Mouse (Mus musculus): ENCODE measurements around the gene Ptpn14.
"Not testable (repeated sequence)": the region's sequence is repeated elsewhere in the genome, so short reads cannot be mapped to it uniquely, and the experiment has no call there.

The Ptpn14 gene

DNA sequence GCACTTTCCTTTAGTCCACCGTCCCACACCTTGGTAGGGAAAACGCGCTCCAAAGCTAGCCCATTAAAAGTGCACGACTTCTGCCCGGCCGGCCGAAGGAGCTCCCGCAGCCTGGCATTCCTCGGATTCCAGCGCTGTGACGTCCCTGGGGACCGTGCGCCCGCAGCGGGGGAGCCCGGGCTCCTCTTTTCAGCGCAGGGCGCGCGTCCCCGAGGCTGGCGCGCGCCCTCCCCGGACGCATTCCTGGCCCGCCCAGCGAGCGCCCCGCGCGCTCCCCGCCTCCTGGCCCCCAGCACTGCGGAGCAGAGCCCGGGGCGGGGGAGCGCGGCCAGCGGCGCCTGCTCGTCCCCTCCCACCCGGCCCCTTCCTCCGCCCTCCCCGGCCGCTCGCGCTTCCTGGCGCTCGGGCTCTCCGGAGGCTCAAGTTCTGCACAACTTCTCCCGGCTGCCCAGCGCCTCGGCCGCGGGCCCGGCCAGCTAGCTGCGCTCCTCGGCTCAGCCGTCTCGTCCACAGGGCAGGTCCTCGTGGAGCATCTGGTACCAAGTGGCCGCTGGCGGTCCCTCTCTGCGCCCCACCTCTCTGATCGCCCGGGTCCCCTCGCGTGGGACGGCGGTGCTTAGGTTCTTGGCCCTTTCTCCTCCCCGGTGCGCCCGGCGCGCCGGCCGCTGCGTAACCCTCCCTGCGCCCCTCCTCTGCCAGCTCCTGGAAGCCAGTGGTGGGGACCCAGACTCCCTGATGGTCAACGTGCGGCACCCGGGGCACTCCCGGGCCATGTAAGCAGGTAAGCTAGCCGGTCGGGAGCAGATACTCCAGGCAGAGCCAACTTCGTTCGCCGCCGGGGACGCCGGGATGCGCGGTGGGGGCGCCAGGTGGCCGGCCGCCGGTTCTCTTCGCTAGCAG, at the start of gene Ptpn14:
Gene Ptpn14, plus strand, starts transcription at position 385 of the 900 bp plus-strand sequence.
- DNase-seq, result peak; percentile 84

DNA sequence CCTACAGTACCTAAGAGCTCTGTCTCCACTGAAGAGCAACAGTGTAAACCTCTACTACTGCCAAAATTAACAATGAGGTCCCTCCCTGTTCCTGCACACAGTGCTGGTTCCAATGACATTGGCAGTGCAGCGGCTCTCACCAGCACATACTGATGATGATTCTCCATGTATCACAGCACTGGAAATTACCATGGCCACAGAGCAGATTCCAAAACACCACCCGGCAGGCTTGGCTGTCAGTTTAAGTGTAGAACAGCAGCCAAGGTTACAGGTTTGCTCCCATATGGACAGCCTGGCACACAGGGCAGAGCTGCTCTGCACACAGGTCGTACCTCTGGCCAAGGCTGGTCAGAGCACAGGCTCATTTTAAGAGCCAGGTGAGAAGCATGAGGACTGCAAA, 48.5 kb upstream of the Ptpn14 start:
- DNase-seq, result no peak

DNA sequence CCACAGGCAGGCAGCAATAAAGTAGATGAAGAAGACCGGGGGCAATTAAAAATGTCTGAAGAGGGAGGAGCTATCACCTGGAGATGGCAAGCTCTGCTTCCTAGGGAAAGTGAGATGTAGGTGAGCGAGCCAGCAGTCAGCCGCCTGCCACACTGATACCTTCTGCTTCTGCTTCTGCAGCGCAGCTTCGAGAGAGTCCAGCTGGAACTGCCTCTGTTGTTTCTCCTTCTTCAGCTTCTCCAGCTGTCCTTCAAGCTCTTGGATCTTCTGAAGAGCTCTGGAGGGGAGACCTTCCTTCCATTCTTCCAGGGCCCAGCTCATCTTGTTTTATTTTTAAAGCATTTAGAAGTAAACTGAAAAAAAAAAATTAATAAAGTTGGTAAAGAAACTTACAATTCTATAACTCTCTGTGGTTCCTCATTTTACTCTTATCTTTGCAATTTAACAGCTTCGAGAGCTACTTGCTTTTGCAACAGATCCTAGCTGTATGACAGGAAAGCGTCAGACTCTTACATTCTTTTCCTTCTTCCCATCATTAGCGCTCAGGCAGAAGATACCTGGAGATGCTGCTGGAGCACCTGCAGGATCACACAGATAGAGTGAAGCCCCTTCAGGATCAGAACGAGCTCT, 43.2 kb upstream of the Ptpn14 start:
- no peak for DNase-seq

DNA sequence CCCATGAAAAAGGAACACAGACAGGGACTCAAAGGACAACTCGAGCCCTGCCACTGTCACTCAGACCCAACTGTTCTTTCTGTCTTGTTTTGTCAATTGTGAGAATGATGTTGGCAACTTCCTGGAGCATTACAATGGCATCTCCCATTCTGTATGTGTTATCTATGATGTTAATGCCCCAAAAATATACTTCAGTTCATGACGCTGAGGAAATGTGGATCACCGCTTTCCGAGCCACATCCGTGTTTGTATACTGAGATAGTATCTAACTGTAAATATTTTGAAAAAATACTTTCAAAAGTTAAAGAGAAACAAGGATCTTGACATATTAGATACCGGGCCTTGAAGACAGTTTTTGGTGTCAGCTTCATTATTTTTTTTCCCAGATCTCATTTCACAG, 42.0 kb upstream of the Ptpn14 start:
- no peak for DNase-seq

DNA sequence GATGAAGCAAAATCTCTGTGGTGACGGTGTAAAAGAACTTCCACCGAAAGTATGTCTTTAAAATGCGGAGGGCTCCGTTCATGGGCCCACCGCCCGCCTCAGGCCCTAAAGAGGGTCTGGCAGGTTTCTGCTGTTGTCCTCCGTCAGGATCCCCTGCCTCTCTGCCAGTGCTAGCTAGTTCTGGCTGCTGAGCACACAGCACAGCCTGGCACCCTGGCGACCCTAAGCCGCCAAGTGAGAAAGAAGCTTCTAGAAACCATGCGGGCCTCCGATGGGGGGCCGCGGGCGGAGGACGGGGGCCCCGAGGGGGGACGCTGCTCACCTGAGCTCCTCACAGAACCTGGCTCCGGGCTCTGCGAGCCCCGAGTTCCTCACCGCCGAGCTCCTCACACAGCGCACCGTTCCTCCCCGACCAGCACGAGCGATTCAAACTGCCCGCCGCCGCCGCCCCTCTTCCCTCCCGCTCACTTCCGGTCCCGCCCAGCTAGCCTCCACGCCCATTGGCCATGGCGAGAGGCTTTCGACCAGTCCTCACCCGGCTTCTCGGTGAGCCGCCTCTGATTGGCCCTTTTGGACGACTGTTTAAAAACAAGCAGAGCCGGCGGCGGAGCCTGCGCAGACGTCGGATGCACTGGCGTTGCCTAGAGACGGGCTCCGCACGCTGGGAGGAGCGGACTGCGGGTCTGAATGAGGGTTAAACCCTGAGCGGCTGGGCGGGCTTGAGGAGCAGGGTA, 40.2 kb upstream of the Ptpn14 start, which contains the start of gene Cenpf:
Gene Cenpf, minus strand, starts transcription at position 433 of the 734 bp plus-strand sequence.
- peak; percentile 98 for DNase-seq

DNA sequence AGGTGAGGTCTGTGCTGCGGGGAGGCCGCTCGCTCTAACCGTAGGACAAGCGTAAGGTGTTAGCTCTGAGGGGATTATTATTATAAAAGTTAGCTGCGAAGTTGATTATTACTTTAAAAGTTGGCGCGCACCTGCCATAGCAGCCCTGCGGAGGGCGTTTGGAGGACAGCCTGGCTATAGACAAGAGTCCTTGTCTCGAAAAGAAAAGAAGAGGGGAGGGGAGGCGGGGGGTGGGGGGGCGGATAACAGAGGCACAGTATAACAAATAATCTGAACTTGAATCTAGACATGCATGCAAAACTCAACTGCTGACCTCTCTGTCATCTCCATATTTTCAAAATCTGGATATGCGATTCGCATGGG, 39.7 kb upstream of the Ptpn14 start:
- DNase-seq, result no peak

DNA sequence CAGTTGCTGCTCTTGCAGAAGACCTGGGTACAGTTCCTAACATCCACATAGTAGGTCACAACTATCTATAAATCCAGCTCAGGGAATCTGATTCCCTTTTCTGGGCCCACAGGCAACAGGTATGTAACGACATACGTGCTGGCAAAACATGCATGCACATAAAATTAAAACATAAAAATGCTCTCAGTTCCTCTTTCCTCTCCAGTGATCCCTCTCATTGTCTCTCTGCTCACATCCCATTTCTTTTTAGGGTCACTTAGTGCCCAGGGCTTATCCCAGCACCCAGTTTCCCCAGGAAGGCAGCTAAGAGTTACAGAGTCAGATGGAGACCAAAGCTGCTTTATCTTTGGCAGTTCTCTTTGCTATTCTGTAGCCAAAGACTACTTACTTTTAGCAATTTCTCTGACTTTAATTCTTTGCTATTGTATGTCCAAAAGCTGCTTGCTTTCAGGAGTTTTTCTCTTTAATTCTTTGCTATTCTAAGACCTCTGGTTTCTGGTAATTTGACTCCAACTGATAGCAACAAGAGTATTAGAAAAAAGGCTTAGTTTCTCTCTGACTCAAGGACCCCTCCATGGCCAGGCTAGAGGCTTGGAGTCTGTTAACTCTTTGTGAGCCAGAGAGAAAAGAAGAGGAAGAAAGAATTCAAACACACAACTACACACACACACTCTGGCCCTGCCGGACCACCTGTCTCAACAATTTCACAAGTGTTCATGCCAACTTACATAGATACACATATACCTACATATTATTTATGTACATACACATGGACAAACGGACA, 38.8 kb upstream of the Ptpn14 start:
- no peak for DNase-seq

DNA sequence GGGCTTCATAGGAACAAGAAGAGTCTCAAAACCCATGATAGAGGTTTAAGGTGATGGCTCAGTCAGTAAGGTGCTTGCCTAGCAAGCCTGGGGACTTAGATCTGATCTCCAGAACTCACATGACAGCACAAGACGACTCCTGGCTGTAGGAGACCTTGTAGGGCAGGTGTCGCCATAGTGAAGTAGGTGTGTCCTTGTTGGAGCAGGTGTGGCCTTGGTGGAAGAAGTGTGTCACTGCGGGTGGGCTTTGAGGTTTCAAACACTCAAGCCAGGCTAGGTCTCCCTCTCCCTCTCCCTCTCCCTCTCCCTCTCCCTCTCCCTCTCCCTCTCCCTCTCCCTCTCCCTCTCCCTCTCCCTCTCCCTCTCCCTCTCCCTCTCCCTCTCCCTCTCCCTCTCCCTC, 35.6 kb upstream of the Ptpn14 start:
- DNase-seq, result not testable (repeated sequence)

DNA sequence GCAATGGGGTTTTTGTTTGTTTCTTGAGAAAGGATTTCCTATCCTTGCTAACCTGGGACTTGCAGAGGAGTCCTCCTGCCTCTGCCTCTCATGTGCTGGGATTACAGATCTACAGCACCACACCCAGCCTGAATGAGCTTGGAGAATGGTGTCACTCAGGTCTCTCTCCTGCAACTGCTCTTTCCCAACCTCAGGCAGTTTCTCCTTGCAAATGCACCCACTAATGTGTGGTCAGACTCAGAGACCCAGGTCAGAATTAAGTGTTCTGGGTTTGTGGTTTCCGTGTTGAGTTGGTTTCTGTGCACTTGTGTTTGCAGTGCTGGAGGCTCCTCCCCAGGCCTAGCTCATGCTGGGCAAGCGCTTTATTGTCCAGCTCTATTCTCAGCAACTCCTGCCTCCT, 33.7 kb upstream of the Ptpn14 start:
- DNase-seq, result no peak

DNA sequence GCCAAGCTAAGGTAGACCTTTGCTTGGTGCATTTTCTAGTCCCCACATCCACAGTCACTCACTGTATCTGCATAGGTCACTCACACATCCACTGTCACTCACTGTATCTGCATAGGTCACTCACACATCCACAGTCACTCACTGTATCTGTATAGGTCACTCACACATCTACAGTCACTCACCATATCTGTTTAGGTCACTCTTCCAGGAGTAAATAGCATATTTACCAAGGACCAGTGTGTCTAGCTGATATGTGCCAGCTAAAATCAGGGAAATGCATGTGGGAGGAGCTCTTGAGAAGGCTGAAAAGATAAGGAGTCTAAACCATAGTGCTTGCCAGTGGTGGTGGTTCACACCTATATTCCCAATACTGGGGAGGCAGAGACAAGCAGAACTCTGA, 32.7 kb upstream of the Ptpn14 start:
- DNase-seq, result no peak

DNA sequence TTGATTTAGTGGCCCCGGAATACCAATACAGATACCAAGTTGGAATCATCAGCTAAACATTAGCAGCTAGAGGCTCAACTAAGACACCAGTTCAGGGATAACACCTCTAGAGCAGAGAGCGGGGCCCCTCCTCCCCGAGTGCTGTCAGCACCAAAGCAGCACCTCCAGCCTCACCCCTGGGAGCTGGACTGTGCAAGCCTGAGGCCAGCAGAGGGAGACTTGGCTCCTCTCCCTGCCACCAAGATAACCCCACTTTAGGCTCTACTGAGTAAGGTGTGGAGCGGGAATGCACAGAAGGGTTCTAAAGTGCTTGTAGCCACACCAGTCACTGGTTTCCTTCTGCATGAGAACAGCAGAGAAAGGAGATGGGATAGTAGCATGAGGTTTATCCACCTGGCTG, 29.7 kb upstream of the Ptpn14 start:
- DNase-seq, result no peak

DNA sequence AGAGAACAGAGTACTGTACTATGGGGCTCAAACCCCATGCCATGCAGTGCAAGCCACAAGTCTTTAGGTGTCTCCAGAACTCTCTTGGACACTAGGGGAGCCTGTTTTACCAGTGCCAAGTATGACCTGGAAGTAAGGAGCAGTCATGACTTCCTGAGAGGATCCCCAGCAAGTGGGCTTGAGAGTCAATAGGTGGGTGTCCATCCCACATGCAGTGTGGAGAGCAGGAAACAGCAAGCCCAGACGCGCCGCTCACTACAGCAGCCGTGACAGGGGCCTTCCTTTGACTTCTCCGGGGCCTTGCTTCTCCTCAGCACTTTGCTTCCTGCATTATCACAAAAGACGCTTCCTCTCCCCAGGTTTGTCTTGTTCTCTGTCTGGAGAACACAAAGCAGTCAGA, 27.9 kb upstream of the Ptpn14 start:
- no peak for DNase-seq

DNA sequence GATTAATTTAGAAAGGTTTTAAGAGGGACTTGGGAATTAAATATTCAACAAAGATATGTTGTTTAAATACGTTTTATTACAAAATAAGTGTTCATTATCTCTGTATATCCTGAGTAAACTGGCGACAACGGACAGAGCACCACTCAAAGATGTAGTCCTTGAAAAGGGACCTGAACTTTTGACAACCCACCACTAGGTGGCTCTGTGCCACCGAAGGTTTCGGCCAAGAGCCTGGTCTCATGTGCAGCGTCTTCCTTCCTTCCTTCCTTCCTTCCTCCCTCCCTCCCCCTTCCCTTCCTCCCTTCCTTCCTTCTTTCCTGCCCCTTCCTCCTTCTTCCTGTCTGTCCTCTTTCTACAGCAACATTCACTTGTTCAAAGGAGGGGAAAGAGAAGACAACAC, 27.1 kb upstream of the Ptpn14 start:
- peak; percentile 33 for DNase-seq

DNA sequence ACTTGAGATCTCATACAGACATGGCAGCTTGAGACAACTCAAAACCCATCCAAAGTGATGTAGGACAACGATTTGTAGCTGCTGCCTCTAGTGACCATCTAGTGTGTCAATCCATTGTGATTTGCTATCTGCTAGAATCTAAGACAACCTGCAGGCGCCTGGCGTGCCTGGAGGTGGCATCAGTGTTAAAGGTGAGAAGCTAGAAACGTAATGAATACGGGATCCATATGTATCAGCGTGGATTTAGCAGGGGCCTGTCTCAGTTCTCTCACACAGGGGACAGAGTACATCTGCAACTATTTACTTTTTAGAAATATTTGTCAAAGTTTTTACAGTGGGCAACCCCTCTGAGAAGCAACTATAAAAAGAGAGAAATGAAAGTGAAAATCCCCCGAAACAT, 24.9 kb upstream of the Ptpn14 start:
- no peak for DNase-seq

DNA sequence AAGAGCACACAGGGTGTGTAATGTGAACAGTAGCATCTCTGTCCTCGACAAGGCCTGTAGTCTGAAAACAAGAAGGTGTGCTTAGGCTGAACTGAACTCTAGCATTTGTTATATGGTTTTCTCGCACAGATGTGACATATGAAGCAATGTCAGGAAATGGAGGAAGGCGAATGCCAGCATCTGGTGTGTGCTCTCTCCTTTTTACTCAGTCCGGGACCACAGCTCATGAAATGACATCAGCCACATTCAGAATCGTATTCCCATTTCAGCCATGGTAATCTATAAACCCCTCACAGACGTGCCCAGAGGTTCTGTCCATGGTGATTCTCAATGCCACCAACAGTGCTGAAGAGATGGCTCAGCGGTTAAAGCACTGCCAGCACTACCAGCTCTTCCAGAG, 24.5 kb upstream of the Ptpn14 start:
- no peak for DNase-seq

DNA sequence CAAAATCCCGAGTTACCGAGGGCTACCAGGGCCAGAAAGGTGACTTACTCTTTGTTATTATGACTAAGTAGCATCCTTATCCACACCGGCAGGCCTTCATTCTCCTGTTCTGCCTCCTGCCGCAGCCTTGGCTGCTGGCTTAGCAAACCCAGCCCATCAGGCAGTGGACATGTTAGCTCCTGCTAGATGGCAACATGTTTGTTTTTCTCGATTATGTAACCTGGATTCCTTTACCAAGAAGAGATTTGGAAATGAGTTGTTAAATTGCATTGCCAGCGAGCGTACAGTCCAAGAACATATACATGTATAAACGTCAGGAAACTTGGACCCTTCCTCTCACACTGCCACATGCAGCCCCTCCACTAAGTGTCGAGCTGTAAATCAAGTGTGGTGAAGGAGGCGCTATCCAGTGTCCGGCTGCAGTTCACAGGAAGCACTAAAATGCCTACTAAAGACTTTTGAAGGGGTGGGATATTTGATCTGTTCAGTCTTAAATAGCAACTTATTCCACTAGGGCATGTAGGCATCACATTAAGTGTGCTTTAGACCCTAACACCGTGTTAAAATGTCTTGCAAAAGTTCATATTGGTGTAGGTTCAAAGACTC, 21.9 kb upstream of the Ptpn14 start:
- DNase-seq, result no peak

DNA sequence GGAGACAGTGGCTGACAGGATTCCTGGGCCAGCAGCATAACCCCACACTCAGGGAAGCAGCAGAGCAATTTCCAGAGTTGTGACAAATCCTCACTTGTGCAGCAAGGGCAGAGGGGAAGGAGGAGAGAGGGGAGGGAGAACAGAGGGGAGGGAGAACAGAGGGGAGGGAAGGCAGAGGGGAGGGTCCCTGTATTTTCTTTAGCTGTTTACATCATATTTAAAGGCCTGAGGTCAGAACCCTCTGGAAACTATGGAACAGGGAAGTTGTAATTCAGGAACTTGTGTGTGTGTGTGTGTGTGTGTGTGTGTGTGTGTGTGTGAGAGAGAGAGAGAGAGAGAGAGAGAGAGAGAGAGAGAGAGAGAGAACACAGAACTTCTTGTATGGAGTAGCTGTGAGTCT, 21.1 kb upstream of the Ptpn14 start:
- DNase-seq, result no peak

DNA sequence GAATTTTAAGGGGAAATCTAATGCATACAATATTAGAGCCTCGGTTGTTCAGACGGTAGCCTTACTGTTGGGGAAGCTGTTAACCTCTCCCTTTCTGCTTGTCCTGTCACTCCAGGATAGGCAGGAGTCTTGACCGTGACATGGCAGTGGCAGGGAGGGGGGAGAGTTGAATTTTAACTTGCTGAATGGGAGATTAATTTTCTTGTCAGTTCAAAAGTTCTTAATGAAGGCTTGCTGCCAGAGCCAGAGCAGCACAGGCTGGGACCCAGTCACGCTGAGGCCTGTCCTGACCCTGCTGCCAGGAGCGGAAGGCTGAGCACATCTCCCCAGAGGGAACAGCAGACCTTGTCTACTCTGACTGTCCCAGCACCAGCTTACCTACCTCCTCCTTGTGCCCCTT, 20.6 kb upstream of the Ptpn14 start:
- peak; percentile 76 for DNase-seq

DNA sequence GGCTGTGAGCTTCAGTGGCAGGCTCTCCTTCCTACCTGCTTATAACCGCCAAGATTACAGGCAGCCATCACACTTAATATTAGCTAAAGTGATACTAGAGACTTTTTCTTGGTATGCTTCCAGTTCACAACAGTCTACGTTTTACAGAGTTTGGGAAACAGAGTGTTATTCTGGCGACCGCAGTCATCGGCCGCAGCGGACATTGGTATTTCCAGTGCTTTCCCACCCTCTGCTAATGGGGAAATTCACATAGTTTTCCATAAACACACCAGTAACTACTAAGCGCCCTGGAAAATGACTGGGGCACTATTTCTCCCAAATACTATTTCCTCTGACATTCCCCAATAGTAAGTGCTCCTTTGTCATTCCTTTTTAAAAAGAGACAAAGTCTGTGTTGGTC, 19.1 kb upstream of the Ptpn14 start:
- DNase-seq, result no peak

DNA sequence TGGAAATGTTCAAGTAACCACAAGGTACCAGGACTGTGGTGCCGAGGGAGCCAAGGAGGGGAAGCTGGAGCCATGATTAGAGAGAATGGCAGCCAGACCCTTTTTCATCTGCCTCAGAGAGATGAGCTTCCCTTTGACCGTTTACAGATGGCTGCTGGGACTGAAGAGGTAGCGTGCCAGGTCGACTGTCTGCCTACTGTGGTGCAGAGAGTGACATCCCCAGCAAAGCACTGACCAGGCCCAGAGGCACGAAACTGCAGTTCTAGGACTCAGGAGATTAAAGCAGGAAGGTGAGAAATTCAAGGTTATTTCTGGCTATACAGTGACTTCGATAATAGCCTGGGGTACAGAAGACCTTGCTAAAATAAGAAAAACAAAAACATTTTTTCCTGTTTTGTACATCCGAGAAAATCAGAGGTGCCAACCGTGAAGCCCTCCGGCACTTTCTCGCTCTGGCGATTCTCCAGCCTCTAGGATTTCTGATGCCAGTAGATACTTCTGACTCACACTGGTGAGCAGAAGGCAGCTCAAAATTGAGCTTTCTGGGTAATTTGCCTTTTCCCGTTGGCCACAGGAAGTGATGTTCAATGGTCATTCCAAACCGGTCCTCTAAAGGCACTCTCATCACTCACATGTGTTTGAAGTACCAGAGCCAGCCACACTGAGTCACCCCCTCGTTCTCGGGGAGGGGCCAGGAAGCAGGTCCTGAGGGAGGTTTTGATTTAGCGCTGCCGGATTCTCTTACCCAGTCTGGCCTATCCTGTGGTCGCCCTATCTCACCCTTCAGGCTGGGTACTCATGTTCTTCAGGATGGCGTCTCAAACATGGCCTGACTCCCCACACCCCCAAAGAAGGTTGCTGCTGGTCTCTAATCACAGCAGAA, 11.9 kb upstream of the Ptpn14 start:
- DNase-seq, result peak; percentile 23

DNA sequence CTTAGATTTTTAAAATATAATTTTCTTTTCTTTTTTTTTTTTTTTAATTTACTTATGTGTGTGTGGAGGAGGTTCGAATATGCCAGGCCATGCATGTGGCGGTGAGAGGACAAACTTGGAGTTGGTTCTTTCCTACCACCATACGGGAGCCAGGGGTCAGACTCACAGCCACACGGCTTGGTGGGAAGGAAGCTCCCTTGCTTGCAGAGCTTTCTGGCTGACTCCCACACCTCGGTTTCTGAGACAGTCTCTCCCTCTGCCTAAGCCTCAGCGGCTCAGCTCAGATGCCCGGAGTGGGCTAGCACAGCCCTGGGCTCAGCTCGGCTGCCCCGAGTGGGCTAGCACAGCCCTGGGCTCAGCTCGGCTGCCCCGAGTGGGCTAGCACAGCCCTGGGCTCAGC, 10.5 kb upstream of the Ptpn14 start:
- no peak for DNase-seq

DNA sequence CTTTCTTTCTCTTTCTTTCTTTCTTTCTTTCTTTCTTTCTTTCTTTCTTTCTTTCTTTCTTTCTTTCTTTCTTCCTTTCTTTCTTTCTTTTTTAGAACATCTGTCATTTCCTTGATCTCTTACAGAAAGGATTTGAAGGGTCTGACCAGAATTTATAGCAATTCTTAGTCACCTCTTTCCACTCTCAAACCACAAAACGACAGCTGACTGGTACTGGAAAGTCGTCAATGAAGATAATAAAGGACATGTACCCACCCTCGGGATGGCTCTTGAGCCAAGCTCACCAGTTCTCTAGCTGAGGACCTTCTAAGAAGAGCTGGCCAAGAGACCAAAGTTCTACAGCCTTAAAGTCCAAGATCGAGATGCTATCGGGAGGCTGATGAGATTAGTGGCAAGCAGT, 9.5 kb upstream of the Ptpn14 start:
- DNase-seq, result no peak

All from kidney, adult 11 months (tissue).